Mouse (Mus musculus) thymus, adult 2 months (tissue): ENCODE results near the gene Sall1.

Experiments
- CTCF ChIP-seq: fragments of 200-500 bp; IDR thresholded peaks from 2 replicates; pipeline ENCODE4 v1.5.1; 2012; ENCODE audit warnings: mild to moderate bottlenecking, control low read depth, low read length, moderate library complexity, borderline replicate concordance; ENCODE audit not compliant: control insufficient read depth, poor library complexity, insufficient read depth; ENCODE audit errors: extremely low read depth
- POLR2A ChIP-seq: fragments of 200-500 bp; IDR thresholded peaks from 2 replicates; pipeline ENCODE4 v1.6.1; 2012; ENCODE audit warnings: mild to moderate bottlenecking, low read length, control low read depth, moderate library complexity; ENCODE audit not compliant: control insufficient read depth, poor library complexity, insufficient read depth; ENCODE audit errors: extremely low read depth

DNA sequence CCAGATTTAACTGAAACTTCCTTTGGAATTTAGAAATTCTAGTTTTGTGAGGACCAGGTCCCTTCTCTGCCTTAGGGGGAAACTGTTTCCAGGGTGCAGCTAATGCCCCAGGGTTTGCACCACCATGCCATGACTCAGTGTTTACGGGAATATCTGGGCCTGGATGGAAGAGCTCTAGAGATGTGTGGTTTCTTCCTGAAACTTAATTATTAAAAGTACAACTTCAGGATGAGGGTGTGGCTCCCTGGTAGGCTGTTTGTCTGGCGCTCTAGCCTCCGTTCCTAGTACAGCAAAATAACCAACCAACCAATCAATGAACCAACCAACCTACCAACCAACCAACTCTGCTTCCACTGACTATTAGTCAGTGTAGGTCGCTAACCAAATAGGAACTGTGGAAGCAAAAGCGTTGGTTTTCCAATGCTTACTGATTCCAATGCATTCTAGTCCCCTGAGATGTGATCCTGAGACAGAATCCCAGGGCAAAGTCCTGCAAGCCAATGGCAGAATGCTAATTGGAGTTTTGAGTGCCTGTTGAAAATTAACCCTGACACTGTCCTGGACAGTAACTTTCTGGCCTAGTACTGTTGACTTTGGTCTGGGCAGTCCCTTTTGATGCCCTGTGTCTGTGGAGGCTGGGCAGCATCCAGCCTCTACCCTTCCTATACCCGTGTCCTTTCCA, 31.0 kb downstream of the Sall1 start:
- TF ChIP-seq CTCF = no peak
- TF ChIP-seq POLR2A = no peak
